Mouse (Mus musculus): ENCODE measurements at regions not wholly inside any gene's neighbourhood (a gene's known extent, or its start where the extent isn't known, plus 50 kb on each side); places are given as distances from the start of the nearest gene placed in this dataset.

- no peak for DNase-seq
Observed at GRCm38 (mm10) chr12:14415543-14416181, 263.8 kb upstream of the Fam84a start.

GRCm38 (mm10) chr12:14411102-14411501 lies 259.2 kb upstream of the Fam84a start:
- no peak for DNase-seq

GRCm38 (mm10) chr12:14405796-14406195 lies 253.9 kb upstream of the Fam84a start:
- no peak for DNase-seq

- DNase-seq = no peak
Observed at GRCm38 (mm10) chr12:14376211-14376610, 224.4 kb upstream of the Fam84a start.

GRCm38 (mm10) chr12:14338244-14338799 lies 186.5 kb upstream of the Fam84a start:
- no peak for DNase-seq

- no peak for DNase-seq
Observed at GRCm38 (mm10) chr12:14337813-14338212, 186.0 kb upstream of the Fam84a start.

- DNase-seq = no peak
Observed at GRCm38 (mm10) chr12:14318693-14319092, 166.8 kb upstream of the Fam84a start.

GRCm38 (mm10) chr12:14316392-14316791 lies 164.5 kb upstream of the Fam84a start:
- DNase-seq = no peak

GRCm38 (mm10) chr12:14315780-14316179 lies 163.9 kb upstream of the Fam84a start:
- peak; percentile 19 to 27 for DNase-seq

- DNase-seq = no peak
Observed at GRCm38 (mm10) chr12:14302366-14302930, 150.6 kb upstream of the Fam84a start.

- no peak for DNase-seq
Observed at GRCm38 (mm10) chr12:14301676-14302365, 150.0 kb upstream of the Fam84a start.

- DNase-seq = no peak
Observed at GRCm38 (mm10) chr12:14292083-14292482, 140.2 kb upstream of the Fam84a start.

GRCm38 (mm10) chr12:14287657-14288056 lies 135.8 kb upstream of the Fam84a start:
- DNase-seq = no peak

- DNase-seq = no peak
Observed at GRCm38 (mm10) chr12:14286676-14287075, 134.8 kb upstream of the Fam84a start.

GRCm38 (mm10) chr12:14285870-14286535 lies 134.1 kb upstream of the Fam84a start:
- DNase-seq = peak; percentile 82 to 87

GRCm38 (mm10) chr12:14283106-14283692 lies 131.3 kb upstream of the Fam84a start:
- DNase-seq = no peak

GRCm38 (mm10) chr12:14275265-14275664 lies 123.4 kb upstream of the Fam84a start:
- no peak for DNase-seq

- no peak for DNase-seq
Observed at GRCm38 (mm10) chr12:14274796-14275195, 122.9 kb upstream of the Fam84a start.

GRCm38 (mm10) chr12:14271216-14271615 lies 119.4 kb upstream of the Fam84a start:
- DNase-seq = no peak

- no peak for DNase-seq
Observed at GRCm38 (mm10) chr12:14261102-14261501, 109.2 kb upstream of the Fam84a start.

GRCm38 (mm10) chr12:14260288-14260687 lies 108.4 kb upstream of the Fam84a start:
- no peak for DNase-seq

- DNase-seq = no peak
Observed at GRCm38 (mm10) chr12:14253336-14253735, 101.5 kb upstream of the Fam84a start.

GRCm38 (mm10) chr12:14250124-14250523 lies 98.3 kb upstream of the Fam84a start:
- DNase-seq = no peak

All from kidney, postnatal 36 days (tissue).